Mouse (Mus musculus) v-Abl transformed pro-B cells (cell line): ENCODE data around the gene Pfdn4.

Experiments
- in situ Hi-C, 2 experiments: fragments of 400-800 bp; cut with MboI; formaldehyde crosslinking; loops; one replicate each; pipeline ENCODE4 v1.15.1; 2025; ENCODE audit not compliant: unreplicated experiment in 2 of 2

Gene Pfdn4

GRCm38 (mm10) chr2:170544159-170544558, 47.9 kb downstream of the Pfdn4 start:
- in situ Hi-C loops, result no loop called here

- in situ Hi-C loops, result no loop called here
Measured at GRCm38 (mm10) chr2:170544950-170545349, 48.7 kb downstream of the Pfdn4 start.

GRCm38 (mm10) chr2:170545745-170546144, 49.5 kb downstream of the Pfdn4 start:
- in situ Hi-C loops, result no loop called here

- in situ Hi-C loops, result no loop called here
Measured at GRCm38 (mm10) chr2:170547526-170547925, 51.3 kb downstream of the Pfdn4 start.

GRCm38 (mm10) chr2:170548046-170548445, 51.8 kb downstream of the Pfdn4 start:
- in situ Hi-C loops, result no loop called here

- in situ Hi-C loops, result no loop called here
Measured at GRCm38 (mm10) chr2:170549146-170549545, 52.9 kb downstream of the Pfdn4 start.

GRCm38 (mm10) chr2:170550240-170550639, 54.0 kb downstream of the Pfdn4 start:
- in situ Hi-C loops, result no loop called here

- in situ Hi-C loops, result no loop called here
Measured at GRCm38 (mm10) chr2:170552088-170552487, 55.9 kb downstream of the Pfdn4 start.

GRCm38 (mm10) chr2:170563956-170564855, 68.0 kb downstream of the Pfdn4 start:
- in situ Hi-C loops, result no loop called here

- in situ Hi-C loops, result no loop called here
Measured at GRCm38 (mm10) chr2:170564995-170565394, 68.8 kb downstream of the Pfdn4 start.
